Mouse (Mus musculus): ENCODE results near the gene Zeb2.

DNA sequence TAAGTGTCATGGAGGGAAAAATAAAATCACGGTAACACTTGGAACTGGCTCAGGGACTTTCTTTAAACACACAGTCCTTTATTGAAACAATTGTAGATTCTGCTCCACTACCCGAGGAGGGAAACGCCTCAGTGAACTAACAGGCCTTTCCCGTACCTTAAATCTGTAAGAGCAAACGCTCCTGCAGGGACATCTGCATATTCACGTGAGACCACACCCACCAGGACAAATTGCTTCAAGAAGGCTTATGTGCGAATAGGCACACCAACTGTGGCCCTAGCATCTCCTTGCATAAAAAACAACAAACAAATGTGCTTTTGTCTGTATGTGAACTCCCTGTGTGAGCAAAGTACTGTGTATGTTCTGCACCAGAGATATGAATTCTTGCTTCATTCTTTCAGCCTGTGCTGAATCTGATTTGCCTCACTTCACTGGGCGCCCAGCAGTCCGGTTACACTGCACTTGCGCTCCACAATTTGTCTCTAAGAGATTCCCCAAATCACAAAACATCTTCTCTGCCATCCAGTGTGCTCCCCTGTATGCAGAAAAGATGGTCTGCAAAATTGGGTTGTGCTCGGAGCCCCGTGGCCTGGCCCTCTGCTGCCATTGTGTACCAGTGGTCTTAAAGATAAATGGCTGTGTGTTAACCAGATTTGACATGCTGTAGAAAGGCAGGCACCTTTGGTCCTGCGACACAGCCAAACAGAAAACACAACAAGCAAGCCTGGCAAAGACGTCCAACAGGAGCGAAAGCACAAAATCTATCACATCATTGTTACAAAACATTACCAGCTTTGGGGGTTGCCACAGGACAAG, 28.6 kb downstream of the Zeb2 start:
- TF ChIP-seq CTCF (IDR thresholded peaks at IDR 0.05; ENCODE audit: low read depth), result no peak
- no peak for TF ChIP-seq EP300 (optimal IDR thresholded peaks at IDR 0.05)

Data from stomach, postnatal 0 days (tissue).